Mouse (Mus musculus): Measurements from ENCODE around the gene Sbf1. TPM values are rescaled to one million over a fixed set of nuclear protein-coding genes. Genes with fewer than 3 reads are reported as not detected.

The Sbf1 gene
- polyA plus RNA-seq, 1 experiment from 2014 or later: 57.2 TPM

DNA sequence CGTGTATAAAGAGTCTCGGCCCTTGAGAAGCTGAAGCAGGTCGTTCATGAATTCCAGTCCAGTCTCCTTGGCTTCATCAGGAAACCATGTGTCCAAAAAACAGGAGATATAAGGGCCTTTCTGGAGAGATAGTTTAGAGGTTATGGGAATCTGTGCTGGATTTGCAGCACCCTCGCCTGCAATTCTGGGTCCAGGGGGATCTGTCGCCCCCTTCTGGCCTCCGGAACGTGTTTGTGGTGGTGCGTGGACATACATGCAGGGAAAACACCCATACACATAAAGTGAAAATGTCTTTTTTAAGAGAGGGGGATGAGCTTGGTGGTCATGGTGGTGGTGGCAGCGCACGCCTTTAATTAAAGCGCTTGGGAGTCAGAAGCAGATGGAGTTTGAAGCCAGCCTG lies 1.0 kb upstream of the Sbf1 start:
- peaks cover 20% of the 10 kb centered on the region for H3K4me1 ChIP-seq (replicated peaks)
- H3K9ac ChIP-seq (replicated peaks): no peak overlapping the region
- H3K27me3 ChIP-seq: peaks cover 6% of the 10 kb centered on the region
- ATAC-seq (ENCODE audit: insufficient number of reproducible peaks, insufficient read depth, low FRiP score, low TSS enrichment, low read depth): no peak
- no peaks in the 10 kb centered on the region for H3K9me3 ChIP-seq
- no peaks in the 10 kb centered on the region for H3K36me3 ChIP-seq
- H3K4me2 ChIP-seq: no peak overlapping the region
- H3K4me3 ChIP-seq (replicated peaks): no peak overlapping the region
- WGBS: 69% methylated on average over 11 of the region's 11 CpGs
- no peak overlapping the region for H3K27ac ChIP-seq

DNA sequence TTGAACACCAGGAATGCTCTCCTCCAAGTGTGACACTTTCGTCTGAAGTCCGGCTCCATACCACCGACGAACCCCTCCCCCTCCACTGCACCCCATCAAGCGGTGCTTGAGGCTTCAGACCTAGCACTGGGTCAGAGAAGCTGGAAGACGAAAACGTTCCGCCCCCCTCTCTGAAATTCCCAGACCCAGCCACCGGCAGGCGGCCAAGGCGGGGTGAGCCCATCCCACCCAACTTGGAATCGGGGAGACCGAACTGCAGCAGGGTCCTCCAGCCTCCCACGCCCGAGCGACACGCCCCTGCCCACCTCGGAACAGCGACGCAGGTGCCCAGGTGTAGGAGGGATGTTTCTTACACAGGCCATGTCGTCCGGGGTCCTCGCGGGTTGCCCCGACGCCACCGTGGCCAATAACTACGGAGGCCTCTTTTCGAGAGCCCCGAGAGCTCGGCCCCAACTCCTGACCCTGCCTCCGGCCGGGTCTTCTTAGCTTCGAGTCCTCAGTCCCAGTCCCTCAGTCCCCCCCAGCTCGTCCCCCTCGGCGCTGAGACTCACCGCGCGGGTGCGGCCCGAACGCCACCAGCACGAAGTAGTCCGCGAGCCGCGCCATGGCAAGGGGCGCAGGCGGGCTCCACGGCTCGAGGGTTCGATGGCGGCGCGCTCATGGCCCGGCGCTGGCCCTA lies 461 bp downstream of the Sbf1 start:
- H3K9ac ChIP-seq (replicated peaks): peak overlapping the region; percentile 75
- H3K9me3 ChIP-seq: no peaks in the 10 kb centered on the region
- no peaks in the 10 kb centered on the region for H3K27me3 ChIP-seq
- WGBS: under 1% methylated on average over 58 of the region's 58 CpGs
- ATAC-seq (ENCODE audit: insufficient number of reproducible peaks, insufficient read depth, low FRiP score, low TSS enrichment, low read depth): peak; percentile 39
- no peak overlapping the region for H3K27ac ChIP-seq
- H3K4me2 ChIP-seq: peak overlapping the region; percentile 92
- no peaks in the 10 kb centered on the region for H3K36me3 ChIP-seq
- peaks cover 20% of the 10 kb centered on the region for H3K4me1 ChIP-seq (replicated peaks)
- H3K4me3 ChIP-seq (replicated peaks): peak overlapping the region; percentile 71

DNA sequence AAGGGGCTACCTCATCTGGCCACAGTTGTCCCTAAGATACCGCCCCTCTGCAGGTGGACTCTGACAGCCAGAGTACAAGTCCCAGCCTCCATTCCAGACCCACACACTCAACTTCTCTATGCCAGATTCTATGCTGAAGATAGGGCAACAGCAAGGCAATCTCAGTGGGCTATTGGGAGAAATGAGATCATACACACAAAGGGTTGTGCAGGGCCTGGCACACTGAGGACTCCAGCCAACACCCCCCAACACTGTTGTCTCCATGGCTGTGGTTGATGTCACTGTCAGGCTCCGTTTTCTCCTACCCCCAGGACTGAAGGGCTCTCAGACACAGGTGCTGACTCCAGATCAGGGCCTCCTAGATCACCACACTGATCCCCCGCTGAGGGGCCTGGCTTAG lies 1.0 kb downstream of the Sbf1 start:
- Histone ChIP-seq H3K9me3 (no peaks in the 10 kb centered on the region), H3K27me3 (no peaks in the 10 kb centered on the region), H3K4me3 (replicated peaks) (peak overlapping the region; percentile 71), H3K36me3 (no peaks in the 10 kb centered on the region), H3K4me2 (peak overlapping the region; percentile 92), H3K27ac (no peak overlapping the region), H3K4me1 (replicated peaks) (peaks cover 20% of the 10 kb centered on the region), H3K9ac (replicated peaks) (peak overlapping the region; percentile 75)
- 41% methylated on average over 3 of the region's 3 CpGs for WGBS
- no peak for ATAC-seq (ENCODE audit: insufficient number of reproducible peaks, insufficient read depth, low FRiP score, low TSS enrichment, low read depth)

DNA sequence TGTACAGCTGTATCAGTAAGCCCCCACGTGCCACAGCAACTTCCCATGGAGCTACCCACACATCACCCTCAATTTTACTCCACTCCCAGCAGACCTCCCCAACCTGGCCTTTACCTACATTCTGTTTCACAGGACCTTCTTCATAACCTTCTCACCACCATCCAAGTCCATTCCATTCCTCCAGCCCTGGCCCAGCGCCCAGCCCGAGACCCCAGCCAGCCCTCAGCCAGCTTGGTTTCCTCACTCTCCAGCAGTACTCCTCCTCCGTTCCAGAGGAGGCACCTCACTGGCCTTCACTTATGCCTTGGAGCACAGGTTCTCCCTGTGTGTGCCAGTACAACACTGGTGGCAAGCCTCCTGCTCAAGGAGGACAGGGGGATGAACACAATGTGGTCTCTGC lies 1.8 kb downstream of the Sbf1 start:
- no peak for ATAC-seq (ENCODE audit: insufficient number of reproducible peaks, insufficient read depth, low FRiP score, low TSS enrichment, low read depth)
- Histone ChIP-seq H3K27me3 (no peaks in the 10 kb centered on the region), H3K9me3 (no peaks in the 10 kb centered on the region), H3K4me2 (peak overlapping the region; percentile 92), H3K9ac (replicated peaks) (peak overlapping the region; percentile 19; the same call in 1 of the 2 replicates), H3K36me3 (no peaks in the 10 kb centered on the region; the same call in 1 of the 2 replicates), H3K27ac (no peak overlapping the region), H3K4me1 (replicated peaks) (peaks cover 20% of the 10 kb centered on the region), H3K4me3 (replicated peaks) (peak overlapping the region; percentile 71)
- WGBS: 72% methylated on average over 4 of the region's 4 CpGs

DNA sequence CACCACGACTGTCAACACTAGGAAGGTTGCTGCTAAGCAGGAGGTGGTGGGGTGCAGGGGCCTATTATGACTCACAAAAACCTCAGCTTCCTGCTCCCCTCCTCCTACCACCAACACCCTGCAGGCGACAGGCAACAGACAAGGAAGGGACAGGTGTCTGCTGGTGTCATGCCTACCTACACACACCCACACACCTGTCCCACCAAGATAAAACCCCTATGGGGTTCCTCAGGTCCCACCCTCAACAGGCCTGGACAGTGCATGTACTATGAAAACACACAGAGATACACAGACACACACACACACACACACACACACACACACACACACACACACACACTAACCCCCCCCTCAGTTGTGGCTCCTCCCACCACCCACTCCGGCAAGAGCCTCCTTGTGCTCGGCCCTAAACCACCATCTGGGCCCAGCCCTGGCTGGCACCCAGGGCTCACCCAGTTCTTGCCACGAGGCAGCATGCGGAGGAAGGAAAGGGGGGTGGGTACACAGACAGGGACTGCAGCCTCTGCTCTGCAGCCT lies 5.1 kb downstream of the Sbf1 start:
- H3K9me3 ChIP-seq: no peaks in the 10 kb centered on the region
- H3K4me1 ChIP-seq (replicated peaks): peaks cover 20% of the 10 kb centered on the region
- peaks cover 30% of the 10 kb centered on the region for H3K36me3 ChIP-seq
- no peak overlapping the region for H3K9ac ChIP-seq (replicated peaks)
- 82% methylated on average over 6 of the region's 6 CpGs for WGBS
- no peak overlapping the region for H3K27ac ChIP-seq
- H3K4me2 ChIP-seq: no peak overlapping the region
- H3K27me3 ChIP-seq: no peaks in the 10 kb centered on the region
- no peak for ATAC-seq (ENCODE audit: insufficient number of reproducible peaks, insufficient read depth, low FRiP score, low TSS enrichment, low read depth)
- no peak overlapping the region for H3K4me3 ChIP-seq (replicated peaks)

DNA sequence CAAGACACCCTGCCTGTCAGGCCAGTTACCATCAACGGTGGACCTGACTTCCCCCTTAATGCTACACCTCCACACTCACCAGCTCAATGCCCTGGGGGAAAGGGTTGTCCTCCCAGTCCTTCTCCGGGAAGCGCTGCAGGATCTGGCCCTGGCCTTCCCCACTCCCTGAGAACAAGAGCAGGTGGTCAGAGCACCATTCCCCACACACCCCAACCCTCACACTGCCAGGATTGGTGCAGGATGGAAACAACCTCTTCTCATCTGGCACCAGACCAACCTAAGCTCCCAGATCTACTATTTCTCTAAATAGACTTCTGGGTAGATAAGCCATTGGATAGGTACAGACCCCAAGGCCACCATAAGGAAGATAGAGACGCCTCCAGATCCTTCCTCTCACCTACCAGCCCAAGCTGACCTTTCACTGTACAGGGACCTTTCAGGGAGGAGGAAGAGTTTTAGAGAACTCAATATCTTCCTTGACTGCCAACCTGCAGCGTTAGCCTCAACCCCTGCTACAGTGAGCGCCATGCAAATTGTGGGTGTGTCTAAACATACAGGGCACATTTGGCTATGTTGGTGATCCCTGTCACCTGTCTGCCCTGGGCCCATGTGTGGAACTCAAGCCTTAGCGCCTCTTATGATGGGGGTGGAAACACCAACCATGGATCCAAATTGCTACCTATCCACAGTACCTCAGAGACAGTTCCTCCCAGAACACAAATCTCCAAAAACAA lies 6.5 kb downstream of the Sbf1 start:
- Histone ChIP-seq H3K9me3 (no peaks in the 10 kb centered on the region), H3K36me3 (peaks cover 45% of the 10 kb centered on the region), H3K4me3 (replicated peaks) (no peak overlapping the region), H3K27me3 (no peaks in the 10 kb centered on the region), H3K27ac (no peak overlapping the region), H3K4me2 (no peak overlapping the region), H3K9ac (replicated peaks) (no peak overlapping the region), H3K4me1 (replicated peaks) (peaks cover 10% of the 10 kb centered on the region)
- ATAC-seq (ENCODE audit: insufficient number of reproducible peaks, insufficient read depth, low FRiP score, low TSS enrichment, low read depth): no peak
- WGBS: 84% methylated on average over 7 of the region's 7 CpGs

DNA sequence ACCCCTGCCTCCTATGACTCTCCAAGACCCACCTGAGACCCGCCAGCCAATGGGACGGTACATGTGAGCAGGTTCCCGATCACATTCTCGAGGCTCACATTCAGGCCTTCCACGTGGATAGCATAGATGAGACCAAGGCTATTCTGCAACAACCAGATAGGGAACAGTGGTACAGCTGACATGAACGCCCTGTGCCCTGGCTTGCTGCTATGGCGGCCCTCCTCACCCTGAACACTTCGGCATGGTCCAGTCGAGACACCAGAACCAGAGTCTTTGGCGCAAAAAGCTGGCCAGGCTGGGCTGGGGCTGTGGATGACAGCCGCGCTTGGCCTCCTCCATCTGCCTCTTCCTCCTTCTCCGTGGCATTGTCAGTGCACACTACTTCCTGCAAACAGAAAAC lies 7.7 kb downstream of the Sbf1 start:
- Histone ChIP-seq H3K4me3 (replicated peaks) (no peak overlapping the region), H3K27me3 (no peaks in the 10 kb centered on the region), H3K9ac (replicated peaks) (no peak overlapping the region), H3K27ac (no peak overlapping the region), H3K4me1 (replicated peaks) (no peaks in the 10 kb centered on the region), H3K36me3 (peaks cover 56% of the 10 kb centered on the region), H3K4me2 (no peak overlapping the region), H3K9me3 (no peaks in the 10 kb centered on the region)
- no peak for ATAC-seq (ENCODE audit: insufficient number of reproducible peaks, insufficient read depth, low FRiP score, low TSS enrichment, low read depth)
- WGBS: 93% methylated on average over 13 of the region's 13 CpGs

DNA sequence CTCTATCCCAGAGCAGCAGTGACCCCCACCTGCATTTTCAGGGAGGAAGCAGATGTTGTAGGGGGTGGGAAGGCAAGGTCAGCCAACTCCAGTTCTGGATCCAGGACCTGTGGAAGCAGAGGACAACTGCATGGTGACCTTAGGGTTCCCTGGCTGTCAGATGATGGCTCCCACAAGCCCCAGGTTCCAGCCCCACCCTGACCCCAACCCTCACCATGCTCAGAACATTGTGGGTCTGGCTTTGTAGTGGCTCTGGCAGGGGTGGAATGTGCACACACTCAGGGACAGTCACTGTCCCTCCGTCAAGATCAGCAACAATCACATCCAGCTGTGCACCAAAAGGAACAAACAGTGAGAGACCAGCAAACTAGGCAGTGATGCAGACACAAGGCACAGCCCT lies 9.1 kb downstream of the Sbf1 start:
- H3K4me2 ChIP-seq: no peak overlapping the region
- no peak overlapping the region for H3K27ac ChIP-seq
- no peak for ATAC-seq (ENCODE audit: insufficient number of reproducible peaks, insufficient read depth, low FRiP score, low TSS enrichment, low read depth)
- H3K9ac ChIP-seq (replicated peaks): no peak overlapping the region
- H3K9me3 ChIP-seq: no peaks in the 10 kb centered on the region
- no peak overlapping the region for H3K4me3 ChIP-seq (replicated peaks)
- H3K4me1 ChIP-seq (replicated peaks): no peaks in the 10 kb centered on the region
- 74% methylated on average over 1 of the region's 1 CpGs for WGBS
- peaks cover 71% of the 10 kb centered on the region for H3K36me3 ChIP-seq
- H3K27me3 ChIP-seq: no peaks in the 10 kb centered on the region

DNA sequence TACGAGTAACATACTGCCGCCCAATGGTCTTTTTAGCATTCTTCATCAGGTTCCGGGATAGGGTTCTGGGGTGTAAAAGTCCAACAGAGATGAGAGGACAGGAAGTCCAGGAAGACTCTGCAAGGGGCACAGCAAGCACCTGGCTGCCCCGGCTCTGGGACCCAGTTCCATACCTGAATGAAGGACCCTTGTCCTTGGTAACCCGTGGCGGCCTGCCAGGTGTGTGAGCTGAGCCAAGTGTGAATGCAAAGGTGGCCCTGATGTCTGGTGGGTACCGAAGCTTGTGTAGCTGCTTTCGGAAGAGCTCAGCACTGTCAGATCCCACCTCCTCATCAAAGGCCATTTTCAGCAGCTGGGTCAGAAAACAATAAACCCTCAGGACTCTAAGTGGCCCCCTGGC lies 14.5 kb downstream of the Sbf1 start:
- Histone ChIP-seq H3K9ac (replicated peaks) (no peak overlapping the region), H3K4me3 (replicated peaks) (no peak overlapping the region), H3K36me3 (peaks cover 95% of the 10 kb centered on the region), H3K4me1 (replicated peaks) (no peaks in the 10 kb centered on the region), H3K27me3 (no peaks in the 10 kb centered on the region), H3K27ac (no peak overlapping the region), H3K4me2 (no peak overlapping the region), H3K9me3 (no peaks in the 10 kb centered on the region)
- WGBS: 96% methylated on average over 8 of the region's 8 CpGs
- ATAC-seq (ENCODE audit: insufficient number of reproducible peaks, insufficient read depth, low FRiP score, low TSS enrichment, low read depth): no peak

DNA sequence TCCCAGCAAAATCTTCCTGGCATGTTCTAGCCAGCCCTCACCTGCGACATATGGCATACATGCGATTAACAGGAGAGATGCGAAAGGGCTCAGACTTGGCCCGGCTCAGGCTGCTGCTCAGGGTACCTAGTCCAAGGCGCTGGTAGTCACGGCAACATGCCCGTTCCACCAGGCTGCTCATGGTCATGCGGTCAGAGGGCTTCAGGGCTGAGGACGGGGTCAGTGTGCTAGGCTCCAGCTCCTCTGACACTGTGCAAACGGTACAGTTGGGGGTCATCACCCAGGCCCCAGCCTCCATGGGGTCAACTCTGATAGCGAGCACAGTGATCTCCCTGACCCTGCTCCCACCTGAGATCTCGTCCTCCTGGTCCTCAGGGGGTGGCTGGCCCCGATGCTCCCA lies 14.9 kb downstream of the Sbf1 start:
- WGBS: 89% methylated on average over 13 of the region's 13 CpGs
- H3K9ac ChIP-seq (replicated peaks): no peak overlapping the region
- H3K27ac ChIP-seq: no peak overlapping the region
- no peaks in the 10 kb centered on the region for H3K4me1 ChIP-seq (replicated peaks)
- no peaks in the 10 kb centered on the region for H3K9me3 ChIP-seq
- no peak for ATAC-seq (ENCODE audit: insufficient number of reproducible peaks, insufficient read depth, low FRiP score, low TSS enrichment, low read depth)
- H3K27me3 ChIP-seq: no peaks in the 10 kb centered on the region
- no peak overlapping the region for H3K4me2 ChIP-seq
- H3K36me3 ChIP-seq: peaks cover 95% of the 10 kb centered on the region
- no peak overlapping the region for H3K4me3 ChIP-seq (replicated peaks)

DNA sequence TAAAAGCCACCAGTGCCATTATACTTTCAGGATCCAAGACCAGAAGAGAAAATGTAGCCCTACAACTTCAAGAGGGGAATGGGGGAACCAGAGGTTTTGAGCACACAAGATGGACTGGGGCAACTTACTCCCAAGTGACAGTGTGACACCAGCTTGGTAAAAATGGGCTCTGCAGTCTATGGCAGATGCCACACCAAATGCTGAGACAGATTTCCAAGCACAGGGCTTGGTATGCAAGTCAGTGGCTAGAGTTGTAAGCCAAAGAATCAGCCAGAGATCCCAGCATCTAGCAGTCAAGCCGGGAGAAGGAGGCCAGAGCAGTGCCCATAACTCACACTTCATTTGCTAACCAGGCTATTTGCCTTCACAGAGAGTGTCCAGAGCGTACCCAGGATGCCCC lies 17.4 kb downstream of the Sbf1 start:
- Histone ChIP-seq H3K4me3 (replicated peaks) (no peak overlapping the region), H3K9ac (replicated peaks) (no peak overlapping the region), H3K27me3 (no peaks in the 10 kb centered on the region), H3K9me3 (no peaks in the 10 kb centered on the region), H3K36me3 (peaks cover 95% of the 10 kb centered on the region), H3K4me2 (no peak overlapping the region), H3K27ac (no peak overlapping the region), H3K4me1 (replicated peaks) (no peaks in the 10 kb centered on the region)
- ATAC-seq (ENCODE audit: insufficient number of reproducible peaks, insufficient read depth, low FRiP score, low TSS enrichment, low read depth): no peak
- WGBS: 89% methylated on average over 2 of the region's 2 CpGs
